Mouse (Mus musculus) gastrocnemius, adult 2 months (tissue): Measurements from ENCODE around the gene Fgf14. TPM values are rescaled to one million over a fixed set of nuclear protein-coding genes. Genes with fewer than 3 reads are reported as not detected.
"Not testable (repeated sequence)": the region's sequence is repeated elsewhere in the genome, so short reads cannot be mapped to it uniquely, and the experiment has no call there.

Experiments used
- DNase-seq: peaks from one replicate; pipeline ENCODE4 v3.0.0; 2022
- H3K27ac ChIP-seq: fragments of 200-600 bp; 2 replicates; pipeline ENCODE4 v1.8.1; 2022; ENCODE audit warnings: mild to moderate bottlenecking
- H3K4me3 ChIP-seq: fragments of 200-600 bp; 2 replicates; pipeline ENCODE4 v1.8.1; 2022; ENCODE audit warnings: mild to moderate bottlenecking, moderate library complexity
- CTCF ChIP-seq: fragments of 200-600 bp; IDR thresholded peaks from 2 replicates; pipeline ENCODE4 v1.8.1; 2022; ENCODE audit warnings: antibody characterized with exemption, mild to moderate bottlenecking, moderate library complexity
- intact Hi-C: fragments of 180-260 bp; cut with DNase I; formaldehyde crosslinking; loops from one replicate; pipeline ENCODE4 v1.15.1; 2025
- total RNA-seq, 2 experiments: library from RNA; stranded (reverse); gene quantifications; 2 replicates each; pipeline ENCODE4 v1.2.3; 2021

Gene Fgf14
- total RNA-seq, 2 experiments from 2014 or later: not detected

DNA sequence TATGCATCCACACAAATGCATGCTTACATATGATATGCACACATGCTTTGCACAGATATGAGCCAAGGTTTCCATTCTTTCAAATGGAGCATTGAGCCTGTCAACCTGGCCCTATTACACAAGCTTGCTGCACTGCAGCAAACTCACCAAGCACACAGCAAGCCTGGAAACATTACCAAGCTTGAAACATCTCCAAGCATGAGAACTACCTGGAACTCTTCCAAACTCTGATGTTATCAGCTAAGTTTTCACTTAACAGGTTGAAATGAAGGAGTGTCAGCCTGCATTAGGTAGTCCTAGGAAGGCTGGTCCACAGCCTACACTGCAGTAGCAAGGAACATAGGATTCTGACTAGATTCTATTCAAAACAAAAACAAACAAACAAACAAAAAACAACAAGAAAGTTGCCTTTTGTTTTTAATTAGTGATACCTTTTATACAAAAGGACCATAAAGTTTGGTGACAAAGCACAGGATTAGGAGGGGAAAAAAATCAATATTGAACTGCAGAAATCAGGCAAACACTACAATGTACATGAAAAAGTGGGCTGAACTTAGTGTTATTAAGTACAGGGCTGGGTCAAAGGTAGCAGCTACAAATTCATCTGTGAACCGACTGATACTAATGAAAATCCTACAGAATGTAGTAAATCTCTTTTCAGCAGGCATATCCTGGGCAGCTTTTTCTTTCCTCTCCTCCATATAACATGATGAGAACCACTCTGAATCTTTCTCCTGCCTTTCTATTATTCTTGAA is 101.6 kb downstream of the Fgf14 start:
- DNase-seq: no peak
- Histone ChIP-seq H3K4me3 (no peak overlapping the region), H3K27ac (no peak overlapping the region)
- intact Hi-C loops: no loop called here
- TF ChIP-seq CTCF: no peak

DNA sequence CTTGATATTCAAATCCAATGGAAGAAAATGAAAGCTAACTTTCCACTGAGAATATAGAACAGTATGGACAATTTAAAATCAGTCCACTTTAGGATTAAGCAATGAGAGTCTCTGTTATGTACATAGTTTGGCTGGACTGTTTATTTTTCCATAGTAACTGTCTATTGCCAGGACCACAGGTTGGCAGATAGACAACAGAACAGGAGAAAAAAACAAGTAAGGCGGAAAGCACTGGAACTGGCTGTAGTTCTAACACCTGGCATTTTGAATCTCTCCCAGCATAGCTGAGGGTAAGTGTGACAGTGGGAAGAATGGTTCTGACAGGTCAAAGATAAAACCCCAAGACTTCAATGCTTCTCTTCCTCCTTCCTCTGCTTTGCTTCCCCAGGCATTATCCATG is 110.5 kb downstream of the Fgf14 start:
- intact Hi-C loops: no loop called here
- H3K27ac ChIP-seq: no peak overlapping the region
- no peak for TF ChIP-seq CTCF
- H3K4me3 ChIP-seq: no peak overlapping the region
- no peak for DNase-seq

DNA sequence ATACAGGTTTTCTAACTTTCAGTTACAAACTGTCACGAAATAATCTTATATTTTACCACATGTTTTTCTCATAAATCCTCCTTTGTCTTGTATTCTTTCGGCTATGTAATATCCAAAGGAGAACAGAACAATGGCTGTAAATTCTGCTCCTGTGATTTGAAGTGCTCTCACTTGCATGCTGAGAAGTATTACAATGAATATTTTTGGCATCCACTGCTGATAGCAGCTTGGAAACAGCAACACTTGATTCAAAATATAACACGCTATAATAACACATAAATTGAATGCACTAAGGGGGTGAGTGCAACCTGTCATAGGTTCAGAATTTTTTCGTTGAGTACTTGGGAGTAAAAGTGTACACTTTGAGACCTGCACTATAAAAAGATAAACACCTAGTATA is 115.4 kb downstream of the Fgf14 start:
- Histone ChIP-seq H3K27ac (no peak overlapping the region), H3K4me3 (no peak overlapping the region)
- intact Hi-C loops: no loop called here
- no peak for TF ChIP-seq CTCF
- no peak for DNase-seq

DNA sequence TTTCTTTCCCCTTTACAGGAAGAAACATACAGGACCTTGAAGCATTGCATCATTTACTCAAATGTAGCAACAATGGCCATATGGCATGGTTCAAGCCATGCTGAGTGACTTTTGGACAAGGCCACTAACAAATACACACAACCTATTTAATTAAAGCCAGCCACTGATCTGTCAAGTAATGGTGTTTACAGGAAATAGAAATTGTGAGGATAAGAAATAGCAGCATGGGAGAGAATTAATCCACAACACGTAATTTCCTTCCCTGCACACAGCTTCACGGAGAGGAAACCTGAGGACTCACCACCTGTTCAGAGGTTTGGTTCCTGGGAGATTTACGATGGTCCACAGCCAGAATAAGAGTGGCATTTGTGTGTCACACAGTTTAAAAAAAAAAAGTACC is 140.8 kb downstream of the Fgf14 start:
- intact Hi-C loops: no loop called here
- no peak for TF ChIP-seq CTCF
- Histone ChIP-seq H3K27ac (no peak overlapping the region), H3K4me3 (no peak overlapping the region)
- no peak for DNase-seq

DNA sequence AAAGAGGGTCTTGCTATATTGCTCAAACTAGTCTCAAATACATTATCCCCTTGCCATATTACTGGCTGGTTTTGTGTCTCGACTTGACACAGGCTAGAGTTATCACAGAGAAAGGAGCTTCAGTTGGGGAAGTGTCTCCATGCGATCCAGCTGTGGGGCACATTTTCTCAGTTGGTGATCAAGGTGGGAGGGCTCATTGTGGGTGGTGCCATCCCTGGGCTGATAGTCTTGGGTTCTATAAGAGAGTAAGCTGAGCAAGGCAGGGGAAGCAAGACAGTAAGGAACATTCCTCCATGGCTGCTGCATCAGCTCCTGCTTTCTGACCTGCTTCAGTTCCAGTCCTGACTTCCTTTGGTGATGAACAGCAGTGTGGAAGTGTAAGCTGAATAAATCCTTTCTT is 141.6 kb downstream of the Fgf14 start:
- H3K27ac ChIP-seq, DNase-seq, intact Hi-C loops, H3K4me3 ChIP-seq: not testable (repeated sequence)

DNA sequence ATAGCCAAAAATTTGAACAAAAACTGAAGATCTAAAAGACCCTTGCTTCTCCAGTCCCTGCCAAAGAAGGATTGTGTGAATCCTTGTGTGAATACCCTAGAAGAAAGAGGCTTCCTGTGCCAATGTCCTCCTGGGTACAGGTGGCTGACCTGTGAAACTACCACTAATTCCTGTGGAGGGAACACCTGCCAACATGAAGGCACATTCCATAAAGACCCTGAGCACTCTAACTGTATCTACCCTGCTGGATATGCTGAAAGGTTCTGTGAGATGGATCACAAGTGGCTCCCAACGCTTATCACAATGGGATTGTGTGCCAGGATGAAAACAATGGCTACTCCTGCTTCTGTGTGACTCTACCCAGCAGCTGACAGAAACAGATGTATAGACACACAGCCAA is 144.9 kb downstream of the Fgf14 start:
- intact Hi-C loops: no loop called here
- no peak for DNase-seq
- Histone ChIP-seq H3K4me3 (no peak overlapping the region), H3K27ac (no peak overlapping the region)
- TF ChIP-seq CTCF: no peak

DNA sequence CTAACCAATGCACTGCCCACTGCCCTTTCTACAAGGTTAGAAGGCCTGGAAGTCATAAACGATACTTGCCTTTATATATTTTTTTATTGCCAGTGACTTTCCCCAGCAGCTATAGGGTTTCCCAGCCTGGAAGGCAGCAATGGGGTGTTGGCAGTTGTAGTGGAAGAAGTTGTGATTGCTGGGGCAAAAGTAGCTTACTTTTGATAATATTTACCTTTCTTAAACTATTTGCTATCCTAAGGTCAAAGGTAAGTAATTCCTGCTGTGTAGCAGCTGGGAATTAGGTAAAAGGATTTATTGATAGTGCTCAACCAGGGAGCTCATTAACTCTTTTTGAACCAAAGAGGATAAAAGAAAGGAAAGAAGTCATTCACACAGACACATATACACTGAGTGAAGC is 164.9 kb downstream of the Fgf14 start:
- TF ChIP-seq CTCF: no peak
- no peak overlapping the region for H3K27ac ChIP-seq
- no peak for DNase-seq
- intact Hi-C loops: no loop called here
- no peak overlapping the region for H3K4me3 ChIP-seq

DNA sequence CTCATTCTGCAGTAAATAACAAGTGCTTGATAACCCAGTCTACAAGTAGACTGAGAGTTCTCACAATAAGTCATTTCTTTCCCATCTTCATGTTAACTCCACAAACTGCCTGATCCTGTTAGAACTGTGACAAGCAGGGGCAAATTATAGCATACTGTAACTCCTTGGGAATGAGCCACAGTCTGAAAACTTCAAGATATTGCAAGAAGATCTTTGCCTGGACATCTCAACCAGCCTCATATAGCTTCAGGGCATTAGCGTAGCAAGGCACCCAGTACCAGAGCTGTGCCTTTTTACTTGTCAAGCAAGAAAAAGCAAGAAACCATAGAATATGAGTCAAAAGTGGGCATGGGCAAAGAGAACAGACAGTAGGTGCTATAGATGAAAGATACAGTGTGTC is 188.0 kb downstream of the Fgf14 start:
- H3K4me3 ChIP-seq: no peak overlapping the region
- no peak for TF ChIP-seq CTCF

DNA sequence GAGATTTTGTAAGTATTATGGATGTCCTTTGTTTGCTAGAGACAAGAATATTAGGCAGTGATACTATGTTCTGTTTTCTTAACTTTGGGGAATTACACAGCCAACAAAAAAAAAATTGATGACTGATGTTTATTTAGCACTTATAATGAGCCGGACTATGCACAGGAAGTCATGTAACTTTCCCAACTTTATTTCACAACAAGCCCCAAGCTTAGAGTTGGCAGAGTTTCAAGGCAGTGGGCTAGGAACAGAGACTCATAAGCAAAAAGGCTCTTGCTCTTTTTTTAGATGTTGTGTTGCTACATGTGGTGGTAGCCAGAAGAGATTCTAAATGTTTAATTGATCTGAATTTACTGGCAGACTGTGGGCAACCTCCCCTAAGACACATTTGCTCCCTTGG is 191.7 kb downstream of the Fgf14 start:
- no peak for TF ChIP-seq CTCF
- Histone ChIP-seq H3K27ac (no peak overlapping the region), H3K4me3 (no peak overlapping the region)
- intact Hi-C loops: no loop called here
- no peak for DNase-seq

More for the DNA sequence above, 188.0 kb downstream of the Fgf14 start:
- intact Hi-C loops: no loop called here
- no peak overlapping the region for H3K27ac ChIP-seq
- no peak for DNase-seq

DNA sequence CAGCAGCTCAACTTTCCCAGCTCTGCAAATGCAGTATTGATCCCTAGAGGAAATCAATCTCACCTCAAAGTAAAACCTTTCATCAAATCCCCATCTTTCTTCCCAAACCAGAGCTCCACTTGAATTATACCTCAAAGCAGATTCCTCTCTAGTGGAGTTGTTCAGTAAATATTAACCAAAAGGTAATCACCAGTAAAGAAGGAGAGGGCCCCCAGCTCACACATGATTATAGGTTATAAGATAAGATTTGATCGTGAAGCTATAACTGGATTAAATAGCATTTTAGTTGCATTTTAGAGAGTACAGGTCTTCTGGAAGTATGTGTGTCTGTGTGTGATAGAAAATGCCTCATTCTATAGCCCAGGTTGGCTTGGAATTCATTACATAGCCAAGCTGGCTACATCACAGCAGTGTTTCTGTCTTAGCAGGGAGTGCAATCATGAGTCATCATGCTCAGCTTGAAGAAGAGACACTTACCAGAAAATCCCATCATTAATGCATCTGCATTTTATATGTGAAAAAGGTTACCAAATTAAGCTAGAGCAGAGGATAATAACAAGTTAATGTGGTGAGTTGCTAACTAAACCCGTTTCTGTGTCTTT is 202.8 kb downstream of the Fgf14 start:
- DNase-seq: no peak
- H3K27ac ChIP-seq: no peak overlapping the region
- H3K4me3 ChIP-seq: no peak overlapping the region
- no peak for TF ChIP-seq CTCF
- intact Hi-C loops: no loop called here

DNA sequence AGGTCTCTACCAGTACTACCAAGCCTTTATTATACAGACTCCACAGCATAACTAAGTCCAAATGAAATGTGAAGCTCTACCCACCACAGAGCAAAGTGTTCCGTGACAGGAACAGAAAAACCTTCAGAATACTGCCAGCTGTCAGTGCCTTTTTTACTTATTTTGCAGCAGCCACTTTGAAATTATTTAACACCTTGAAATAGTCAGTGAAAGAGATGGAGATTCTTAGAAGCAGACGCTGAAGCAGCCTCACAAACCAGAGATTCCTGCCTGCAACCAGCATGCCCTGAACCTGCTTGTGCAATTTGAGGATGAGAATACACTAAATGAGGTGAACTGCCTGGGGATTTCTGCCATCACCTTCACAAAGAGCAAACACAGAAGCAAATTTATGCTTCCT is 206.0 kb downstream of the Fgf14 start:
- no peak for TF ChIP-seq CTCF
- Histone ChIP-seq H3K4me3 (no peak overlapping the region), H3K27ac (no peak overlapping the region)
- no peak for DNase-seq
- intact Hi-C loops: no loop called here

DNA sequence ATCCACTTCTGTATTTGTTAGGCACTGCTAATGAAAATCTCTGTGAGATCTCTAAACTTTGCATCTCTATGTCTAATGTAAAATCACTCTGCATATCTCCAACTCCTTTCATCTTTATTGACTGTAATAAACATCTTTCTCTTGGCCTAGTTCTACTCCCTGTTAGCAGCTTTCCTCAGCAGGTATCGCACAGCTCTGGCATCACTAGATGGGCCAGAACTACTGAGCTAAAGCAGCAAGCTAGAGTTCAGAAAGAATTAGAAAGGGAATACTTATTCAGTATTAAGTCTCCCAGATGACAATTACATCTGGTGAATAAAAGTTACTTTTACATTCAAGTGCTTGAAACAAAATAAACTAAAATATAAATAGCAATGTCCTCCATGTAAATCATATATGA is 221.8 kb downstream of the Fgf14 start:
- H3K4me3 ChIP-seq: no peak overlapping the region
- intact Hi-C loops: no loop called here
- TF ChIP-seq CTCF: no peak
- no peak for DNase-seq
- H3K27ac ChIP-seq: no peak overlapping the region

DNA sequence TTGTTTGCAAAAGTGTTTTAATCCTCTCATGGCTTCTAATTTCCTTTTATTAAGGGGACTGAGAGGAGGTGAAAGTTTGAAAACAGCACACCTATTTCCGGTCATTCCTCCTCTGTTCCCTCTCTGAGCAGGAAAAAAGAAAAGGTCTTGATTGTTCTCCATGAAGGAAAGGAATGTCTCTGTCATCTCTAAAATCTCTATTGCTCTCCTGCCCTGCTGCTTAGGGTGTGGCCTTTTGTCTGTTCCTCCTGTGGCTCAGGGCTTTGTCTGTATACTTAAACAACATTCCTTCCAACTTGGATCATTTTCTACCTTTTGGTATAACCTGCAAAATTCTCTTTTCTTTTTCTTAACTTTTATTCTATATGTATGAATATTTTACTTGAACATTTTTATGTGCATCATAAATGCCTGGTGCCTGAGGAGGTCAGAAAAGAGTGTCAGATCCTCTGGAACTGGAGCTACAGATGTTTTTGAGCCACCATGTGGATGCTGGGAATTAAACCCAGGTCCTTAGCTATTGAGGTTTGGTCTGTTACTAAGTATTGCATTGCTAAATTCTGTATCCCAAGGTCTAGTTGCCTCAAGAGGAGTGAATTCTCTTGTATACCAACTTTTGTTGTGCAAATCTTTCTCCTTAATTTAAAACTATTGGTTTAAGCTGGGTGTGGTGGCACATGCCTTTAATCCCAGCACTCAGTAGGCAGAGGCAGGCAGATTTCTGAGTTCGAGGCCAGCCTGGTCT is 230.7 kb downstream of the Fgf14 start:
- no peak for TF ChIP-seq CTCF
- intact Hi-C loops: no loop called here
- Histone ChIP-seq H3K27ac (no peak overlapping the region), H3K4me3 (no peak overlapping the region)
- DNase-seq: no peak
